Mouse (Mus musculus): ENCODE measurements at regions not wholly inside any gene's neighbourhood (a gene's known extent, or its start where the extent isn't known, plus 50 kb on each side); places are given as distances from the start of the nearest gene placed in this dataset.
"Not testable (repeated sequence)": the region's sequence is repeated elsewhere in the genome, so short reads cannot be mapped to it uniquely, and the experiment has no call there.

- Histone ChIP-seq H3K27ac (no peak overlapping the region), H3K9ac (no peak overlapping the region), H3K4me2 (replicated peaks) (no peak overlapping the region), H3K4me1 (no peaks in the 10 kb centered on the region), H3K9me3 (no peaks in the 10 kb centered on the region), H3K36me3 (no peaks in the 10 kb centered on the region), H3K4me3 (no peak overlapping the region), H3K27me3 (no peaks in the 10 kb centered on the region)
- ATAC-seq (ENCODE audit: insufficient number of reproducible peaks, insufficient read depth, low FRiP score, low TSS enrichment): no peak
Observed at GRCm38 (mm10) chr1:16904690-16905089, 811.6 kb upstream of the 4930444P10Rik start.

GRCm38 (mm10) chr1:16868383-16868782, 775.3 kb upstream of the 4930444P10Rik start:
- not testable (repeated sequence) for ATAC-seq (ENCODE audit: insufficient number of reproducible peaks, insufficient read depth, low FRiP score, low TSS enrichment); H3K9me3 ChIP-seq; H3K27me3 ChIP-seq; H3K9ac ChIP-seq; H3K27ac ChIP-seq; H3K36me3 ChIP-seq; H3K4me2 ChIP-seq (replicated peaks); H3K4me3 ChIP-seq; H3K4me1 ChIP-seq
- WGBS: 71% methylated on average over 3 of the region's 3 CpGs

- not testable (repeated sequence) for H3K9me3 ChIP-seq; H3K27ac ChIP-seq; H3K27me3 ChIP-seq; H3K4me1 ChIP-seq; H3K9ac ChIP-seq; H3K36me3 ChIP-seq; H3K4me3 ChIP-seq; ATAC-seq (ENCODE audit: insufficient number of reproducible peaks, insufficient read depth, low FRiP score, low TSS enrichment); H3K4me2 ChIP-seq (replicated peaks)
- WGBS: 85% methylated on average over 6 of the region's 6 CpGs
Observed at GRCm38 (mm10) chr1:16867086-16867835, 774.1 kb upstream of the 4930444P10Rik start.

DNA sequence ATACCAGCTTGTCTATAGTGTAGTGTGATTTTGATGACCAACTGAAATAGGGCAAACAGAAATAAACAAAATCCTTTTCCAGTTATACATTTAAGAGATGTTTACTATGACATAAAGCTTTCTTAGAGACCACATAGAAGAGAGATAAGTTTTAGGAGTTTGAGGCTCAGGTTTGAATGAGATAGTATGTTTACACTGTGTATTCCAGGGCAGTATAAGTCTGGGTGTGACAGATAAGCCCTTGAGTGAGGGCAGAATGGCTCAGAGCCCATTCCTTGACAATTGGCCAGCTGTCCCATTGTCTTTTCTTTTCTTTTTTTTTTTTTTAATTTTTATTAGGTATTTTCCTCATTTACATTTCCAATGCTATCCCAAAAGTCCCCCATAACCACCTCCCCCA, 744.0 kb upstream of the 4930444P10Rik start:
- no peak overlapping the region for H3K9ac ChIP-seq
- H3K27ac ChIP-seq: no peak overlapping the region
- H3K4me3 ChIP-seq: no peak overlapping the region
- H3K27me3 ChIP-seq: no peaks in the 10 kb centered on the region
- no peaks in the 10 kb centered on the region for H3K9me3 ChIP-seq
- H3K4me2 ChIP-seq (replicated peaks): no peak overlapping the region
- H3K36me3 ChIP-seq: no peaks in the 10 kb centered on the region
- ATAC-seq (ENCODE audit: insufficient number of reproducible peaks, insufficient read depth, low FRiP score, low TSS enrichment): no peak
- H3K4me1 ChIP-seq: no peaks in the 10 kb centered on the region

GRCm38 (mm10) chr1:16824709-16825108, 731.6 kb upstream of the 4930444P10Rik start:
- not testable (repeated sequence) for H3K9me3 ChIP-seq; ATAC-seq (ENCODE audit: insufficient number of reproducible peaks, insufficient read depth, low FRiP score, low TSS enrichment); H3K4me1 ChIP-seq; H3K27ac ChIP-seq; H3K36me3 ChIP-seq; H3K4me3 ChIP-seq; H3K4me2 ChIP-seq (replicated peaks); H3K9ac ChIP-seq; H3K27me3 ChIP-seq
- 66% methylated on average over 4 of the region's 4 CpGs for WGBS

DNA sequence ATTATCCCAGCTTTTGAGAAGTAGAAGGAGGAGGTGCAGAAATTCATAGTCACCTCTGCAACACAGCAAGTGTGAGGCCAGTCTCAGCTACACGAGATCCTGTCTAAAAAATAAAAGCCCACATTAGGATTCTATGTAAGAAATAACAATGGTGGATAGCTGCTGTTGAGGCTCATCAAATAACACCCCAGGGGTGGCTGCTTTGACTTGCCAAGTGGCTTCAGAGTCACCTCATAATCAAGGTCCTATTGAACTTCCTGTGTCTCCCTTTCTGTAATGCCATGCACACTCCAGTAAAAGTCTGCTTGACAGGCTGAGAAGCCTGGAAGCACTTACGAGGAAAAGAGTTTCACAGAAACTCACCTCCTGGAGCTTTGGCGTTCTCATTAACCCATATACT, 730.9 kb upstream of the 4930444P10Rik start:
- no peak overlapping the region for H3K27ac ChIP-seq
- no peak overlapping the region for H3K4me3 ChIP-seq
- ATAC-seq (ENCODE audit: insufficient number of reproducible peaks, insufficient read depth, low FRiP score, low TSS enrichment): no peak
- H3K27me3 ChIP-seq: no peaks in the 10 kb centered on the region
- H3K36me3 ChIP-seq: no peaks in the 10 kb centered on the region
- 66% methylated on average over 3 of the region's 3 CpGs for WGBS
- H3K4me2 ChIP-seq (replicated peaks): no peak overlapping the region
- H3K9me3 ChIP-seq: no peaks in the 10 kb centered on the region
- H3K4me1 ChIP-seq: no peaks in the 10 kb centered on the region
- H3K9ac ChIP-seq: no peak overlapping the region

- no peak overlapping the region for H3K9ac ChIP-seq
- H3K36me3 ChIP-seq: no peaks in the 10 kb centered on the region
- no peaks in the 10 kb centered on the region for H3K9me3 ChIP-seq
- no peak overlapping the region for H3K4me2 ChIP-seq (replicated peaks)
- no peaks in the 10 kb centered on the region for H3K4me1 ChIP-seq
- no peak for ATAC-seq (ENCODE audit: insufficient number of reproducible peaks, insufficient read depth, low FRiP score, low TSS enrichment)
- no peak overlapping the region for H3K27ac ChIP-seq
- H3K4me3 ChIP-seq: no peak overlapping the region
- WGBS: 54% methylated on average over 2 of the region's 2 CpGs
- H3K27me3 ChIP-seq: no peaks in the 10 kb centered on the region
Observed at GRCm38 (mm10) chr1:16821186-16821585, 728.1 kb upstream of the 4930444P10Rik start.

GRCm38 (mm10) chr1:16816572-16816971, 723.4 kb upstream of the 4930444P10Rik start:
- Histone ChIP-seq H3K27ac (no peak overlapping the region), H3K9me3 (no peaks in the 10 kb centered on the region), H3K4me2 (replicated peaks) (no peak overlapping the region), H3K9ac (no peak overlapping the region), H3K36me3 (no peaks in the 10 kb centered on the region), H3K4me1 (no peaks in the 10 kb centered on the region), H3K27me3 (no peaks in the 10 kb centered on the region), H3K4me3 (no peak overlapping the region)
- 88% methylated on average over 7 of the region's 7 CpGs for WGBS
- no peak for ATAC-seq (ENCODE audit: insufficient number of reproducible peaks, insufficient read depth, low FRiP score, low TSS enrichment)

- no peak overlapping the region for H3K9ac ChIP-seq
- H3K9me3 ChIP-seq: no peaks in the 10 kb centered on the region
- no peaks in the 10 kb centered on the region for H3K27me3 ChIP-seq
- ATAC-seq (ENCODE audit: insufficient number of reproducible peaks, insufficient read depth, low FRiP score, low TSS enrichment): no peak
- no peaks in the 10 kb centered on the region for H3K4me1 ChIP-seq
- no peak overlapping the region for H3K4me3 ChIP-seq
- H3K36me3 ChIP-seq: no peaks in the 10 kb centered on the region
- H3K27ac ChIP-seq: no peak overlapping the region
- H3K4me2 ChIP-seq (replicated peaks): no peak overlapping the region
Observed at GRCm38 (mm10) chr1:16815731-16816130, 722.6 kb upstream of the 4930444P10Rik start.

DNA sequence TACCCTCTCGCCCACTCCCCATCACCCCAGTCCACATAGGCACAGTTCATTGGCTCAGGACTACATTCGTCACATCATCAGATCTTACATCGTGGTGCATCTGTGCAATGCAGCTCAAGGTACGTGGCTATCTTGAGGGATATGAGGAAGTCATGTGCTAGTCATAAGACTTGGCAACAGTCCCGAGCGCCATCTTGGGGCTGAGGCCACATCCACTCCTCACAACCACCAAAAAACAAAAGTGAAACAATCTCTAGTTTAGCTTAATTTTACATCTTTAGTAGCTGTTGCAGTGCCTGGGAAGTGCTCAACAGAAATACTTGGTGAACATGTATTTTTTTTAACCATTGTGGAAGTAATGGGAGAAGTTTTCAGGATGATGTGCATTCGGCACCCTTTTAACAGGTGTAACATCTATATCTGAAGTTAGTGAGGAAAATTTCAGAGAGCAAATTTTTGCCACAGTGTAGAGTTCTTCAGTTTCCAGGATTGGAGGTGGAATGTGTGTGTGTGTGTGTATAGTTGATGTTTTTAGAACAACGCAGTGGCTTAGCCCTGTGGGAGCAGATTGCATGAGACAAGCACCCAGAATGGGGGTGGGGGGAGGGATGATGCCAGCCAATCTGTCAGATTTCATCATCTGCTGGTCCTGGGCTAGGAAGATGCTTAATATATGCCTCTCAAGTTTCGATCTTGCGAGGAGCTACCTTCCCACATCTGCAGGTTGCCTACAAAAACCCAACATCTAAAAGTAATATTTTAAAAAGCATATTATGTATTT, 716.4 kb upstream of the 4930444P10Rik start:
- Histone ChIP-seq H3K9me3 (no peaks in the 10 kb centered on the region), H3K4me3 (no peak overlapping the region), H3K4me2 (replicated peaks) (no peak overlapping the region), H3K4me1 (no peaks in the 10 kb centered on the region), H3K9ac (no peak overlapping the region), H3K27ac (no peak overlapping the region), H3K27me3 (no peaks in the 10 kb centered on the region), H3K36me3 (no peaks in the 10 kb centered on the region)
- WGBS: 88% methylated on average over 10 of the region's 10 CpGs
- no peak for ATAC-seq (ENCODE audit: insufficient number of reproducible peaks, insufficient read depth, low FRiP score, low TSS enrichment)

DNA sequence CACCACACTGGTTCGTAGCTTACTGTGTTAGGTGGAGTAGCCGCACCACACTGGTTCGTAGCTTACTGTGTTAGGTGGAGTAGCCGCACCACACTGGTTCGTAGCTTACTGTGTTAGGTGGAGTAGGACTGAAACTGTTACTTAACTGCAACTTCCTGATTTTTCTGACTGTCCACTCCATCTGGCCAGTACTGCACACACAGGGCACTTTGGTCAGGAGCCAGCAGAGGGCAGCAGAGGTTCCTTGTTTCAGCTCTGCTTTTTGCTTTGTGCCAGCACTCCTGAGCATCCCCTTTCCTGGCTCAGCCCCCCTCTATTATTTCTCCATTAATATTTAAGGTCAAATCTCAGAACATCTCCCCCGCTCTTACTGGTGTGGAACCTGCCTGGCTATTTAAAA, 705.2 kb upstream of the 4930444P10Rik start:
- no peaks in the 10 kb centered on the region for H3K9me3 ChIP-seq
- ATAC-seq (ENCODE audit: insufficient number of reproducible peaks, insufficient read depth, low FRiP score, low TSS enrichment): peak; percentile 60; the same call in 1 of the 2 replicates
- H3K27me3 ChIP-seq: no peaks in the 10 kb centered on the region
- 68% methylated on average over 6 of the region's 6 CpGs for WGBS
- H3K4me1 ChIP-seq: no peaks in the 10 kb centered on the region
- no peaks in the 10 kb centered on the region for H3K36me3 ChIP-seq
- H3K27ac ChIP-seq: no peak overlapping the region
- no peak overlapping the region for H3K4me2 ChIP-seq (replicated peaks)
- no peak overlapping the region for H3K4me3 ChIP-seq
- no peak overlapping the region for H3K9ac ChIP-seq

GRCm38 (mm10) chr1:16796449-16796848, 703.3 kb upstream of the 4930444P10Rik start:
- H3K9ac ChIP-seq: no peak overlapping the region
- no peaks in the 10 kb centered on the region for H3K4me1 ChIP-seq
- no peaks in the 10 kb centered on the region for H3K27me3 ChIP-seq
- 88% methylated on average over 1 of the region's 1 CpGs for WGBS
- no peaks in the 10 kb centered on the region for H3K9me3 ChIP-seq
- H3K36me3 ChIP-seq: no peaks in the 10 kb centered on the region
- H3K4me2 ChIP-seq (replicated peaks): no peak overlapping the region
- no peak for ATAC-seq (ENCODE audit: insufficient number of reproducible peaks, insufficient read depth, low FRiP score, low TSS enrichment)
- no peak overlapping the region for H3K4me3 ChIP-seq
- no peak overlapping the region for H3K27ac ChIP-seq

Measured in embryonic facial prominence, embryonic 12.5 days (tissue).